Comparison of ENCODE assay signal across 21 mouse cellular contexts in the genomic region with DNA sequence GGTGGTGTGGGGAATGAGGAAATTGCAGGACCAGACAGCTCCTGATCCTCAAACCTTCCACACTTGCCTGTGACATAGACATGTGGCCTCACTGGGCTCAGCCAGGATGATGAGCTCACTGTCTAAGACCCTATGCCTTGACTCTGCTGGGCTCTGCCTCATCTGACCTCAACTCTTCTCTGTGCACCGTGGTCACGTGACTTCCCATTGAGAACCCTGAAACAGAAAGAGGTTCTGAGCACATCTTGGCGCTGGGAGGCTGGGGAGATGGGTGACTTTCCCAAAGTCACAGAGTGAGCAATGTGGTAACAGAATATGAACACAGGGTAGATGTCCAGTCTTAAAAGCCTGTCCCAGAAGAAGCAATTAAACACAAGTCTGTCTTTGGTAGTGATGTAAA. TPM values are rescaled to one million over a fixed set of nuclear protein-coding genes. Genes with fewer than 3 reads are reported as not detected.
"Had no signal": no experiment of that assay in that cellular context is flagged by ENCODE, and none has a peak within 500 bp of the region (broad histone marks: within the 10 kb centered on the region; RNA-seq: fewer than 3 reads in every experiment).

No protein-coding gene starts in this region.

- H3K36me3 ChIP-seq: liver, embryonic 15.5 days; midbrain, embryonic 10.5 days; midbrain, embryonic 12.5 days; neural tube, embryonic 13.5 days; neural tube, embryonic 15.5 days had no signal

- DNase-seq: lung, adult 18-20 months; lung, embryonic 14.5 days; lung, postnatal 10 days; lung, postnatal 4 days; midbrain, embryonic 14.5 days; retina, postnatal 1 day; right cerebral cortex, postnatal 14 days; thymus, adult 18-20 months; thymus, postnatal 14 days; thymus, postnatal 36 days had no signal

- H3K27ac ChIP-seq: liver, embryonic 15.5 days; midbrain, embryonic 10.5 days; midbrain, embryonic 12.5 days; neural tube, embryonic 13.5 days had no signal

- H3K9ac ChIP-seq: liver, embryonic 15.5 days; lung, embryonic 14.5 days; midbrain, embryonic 12.5 days; neural tube, embryonic 13.5 days; neural tube, embryonic 15.5 days had no signal

- H3K4me2 ChIP-seq: liver, embryonic 15.5 days; lung, embryonic 14.5 days; midbrain, embryonic 12.5 days; neural tube, embryonic 13.5 days; neural tube, embryonic 15.5 days had no signal

- H3K9me3 ChIP-seq: liver, embryonic 15.5 days; midbrain, embryonic 10.5 days; midbrain, embryonic 12.5 days; neural tube, embryonic 13.5 days; neural tube, embryonic 15.5 days had no signal

- H3K4me3 ChIP-seq: liver, embryonic 15.5 days; midbrain, embryonic 10.5 days; midbrain, embryonic 12.5 days; myocyte; neural tube, embryonic 13.5 days; neural tube, embryonic 15.5 days had no signal

- H3K4me1 ChIP-seq: liver, embryonic 15.5 days had no signal

RNA-seq across cellular contexts. Expression of a gene that starts 37.1 kb away (rescaled TPM):
- total RNA-seq: megakaryocyte, adult 5-6 weeks; megakaryocyte-erythroid progenitor cell, adult 5-6 weeks had no signal
- polyA plus RNA-seq: liver, embryonic 15.5 days; lung, embryonic 14.5 days; lung, embryonic 16.5 days; midbrain, embryonic 10.5 days; midbrain, embryonic 12.5 days; myocyte; stomach, embryonic 14.5 days; stomach, embryonic 16.5 days had no signal
